Mouse (Mus musculus): ENCODE results near the gene 1700029J07Rik.

DNA sequence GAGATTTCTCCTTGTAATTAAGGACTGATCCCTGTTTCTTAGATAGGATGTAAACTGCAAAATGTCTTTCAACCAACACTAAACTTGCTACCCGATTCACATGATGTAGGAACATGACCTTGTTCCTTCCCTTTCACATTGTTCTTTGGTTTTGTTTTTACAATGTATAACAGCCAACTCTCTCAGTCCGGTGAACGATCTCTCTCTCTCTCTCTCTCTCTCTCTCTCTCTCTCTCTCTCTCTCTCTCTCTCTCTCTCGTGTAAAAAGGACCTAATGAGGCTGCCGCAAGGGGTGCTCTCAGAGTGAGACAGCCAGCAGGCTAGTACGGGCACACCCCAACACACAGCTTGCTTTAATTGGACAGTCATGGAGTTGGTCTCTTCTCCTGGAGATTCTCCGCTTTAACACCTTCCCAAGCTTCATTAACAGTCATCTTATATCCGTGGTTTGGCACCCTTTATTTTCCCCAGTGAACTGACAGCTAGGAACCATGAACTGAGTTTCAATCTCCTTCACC is 1.0 kb downstream of the 1700029J07Rik start:
- TF ChIP-seq POLR2A (IDR thresholded peaks at IDR 0.05; ENCODE audit: control insufficient read depth, low read depth, low read length) (no peak), CTCF (IDR thresholded peaks at IDR 0.05; ENCODE audit: control insufficient read depth, insufficient read depth, insufficient replicate concordance, low read depth, low read length) (no peak)
